In the genomic region with DNA sequence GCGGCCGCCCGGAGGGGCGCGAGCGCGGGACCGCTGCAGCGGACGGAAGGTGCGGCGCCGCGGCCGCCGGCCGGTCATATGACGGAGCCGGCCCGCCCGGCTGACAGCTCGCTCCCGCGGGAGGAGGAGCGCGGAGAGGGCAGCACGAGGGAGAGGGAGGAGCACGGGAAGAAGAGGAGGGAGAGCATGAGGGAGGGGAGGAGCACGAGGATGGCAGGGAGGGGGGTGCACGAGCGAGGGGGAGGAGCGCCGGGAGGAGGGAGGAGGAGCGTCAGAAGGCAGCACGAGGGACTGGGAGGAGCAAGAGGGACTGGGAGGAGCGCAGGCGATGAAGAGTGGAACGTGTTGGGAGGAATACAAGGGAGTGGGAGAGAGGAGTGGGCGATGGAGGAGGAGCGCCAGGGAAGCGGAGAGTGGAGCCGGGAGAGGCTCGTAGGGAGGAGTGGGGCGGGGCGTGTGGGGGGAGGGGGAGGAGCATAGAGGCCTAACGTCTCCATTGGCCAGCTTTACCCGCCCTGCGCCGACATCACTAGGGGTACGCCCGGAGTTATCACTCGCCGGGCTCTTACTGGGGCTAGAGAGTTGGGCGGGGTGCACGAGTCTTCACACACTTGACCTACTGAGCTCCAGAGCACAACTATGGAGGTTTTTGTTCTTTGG, we compare ENCODE assay signal across 7 mouse cellular contexts. TPM values are rescaled to one million over a fixed set of nuclear protein-coding genes. Genes with fewer than 3 reads are reported as not detected.
DNase-seq lines count a peak whose midpoint lies in the region; ATAC-seq lines count a peak whose summit lies in the region.

A gene (minus strand): TSS at position 94 of the 660 bp plus-strand sequence.

- peak within 1 kb of the TSS; percentile 77 for H3K4me3 ChIP-seq in embryonic facial prominence, embryonic 11.5 days (ENCODE audit: low read depth, low read length)
- peak within 1 kb of the TSS; percentile 80 for H3K4me3 ChIP-seq in limb, embryonic 10.5 days
- H3K4me3 ChIP-seq in midbrain, embryonic 13.5 days (replicated peaks) = peak within 1 kb of the TSS; percentile 87

- no peaks in the 10 kb centered on the region for H3K9me3 ChIP-seq in embryonic facial prominence, embryonic 11.5 days (replicated peaks; ENCODE audit: control insufficient read depth, low read length)
- no peaks in the 10 kb centered on the region for H3K9me3 ChIP-seq in limb, embryonic 10.5 days (replicated peaks)
- no peaks in the 10 kb centered on the region for H3K9me3 ChIP-seq in midbrain, embryonic 13.5 days

- peak within 1 kb of the TSS; percentile 87 for H3K9ac ChIP-seq in embryonic facial prominence, embryonic 11.5 days (replicated peaks; ENCODE audit: low read length)
- peak within 1 kb of the TSS; percentile 80 for H3K9ac ChIP-seq in midbrain, embryonic 13.5 days (replicated peaks)

- no peaks in the 10 kb centered on the region for H3K36me3 ChIP-seq in embryonic facial prominence, embryonic 11.5 days (replicated peaks; ENCODE audit: control insufficient read depth, insufficient read depth, low read depth, low read length)
- no peaks in the 10 kb centered on the region for H3K36me3 ChIP-seq in limb, embryonic 10.5 days
- H3K36me3 ChIP-seq in midbrain, embryonic 13.5 days = no peaks in the 10 kb centered on the region

- H3K27ac ChIP-seq in embryonic facial prominence, embryonic 11.5 days (replicated peaks; ENCODE audit: low read depth, low read length) = peak within 1 kb of the TSS; percentile 65
- H3K27ac ChIP-seq in limb, embryonic 10.5 days = peak within 1 kb of the TSS; percentile 90
- peak within 1 kb of the TSS; percentile 83 for H3K27ac ChIP-seq in midbrain, embryonic 13.5 days

- under 1% methylated on average over 50 of the region's 55 CpGs for WGBS in embryonic facial prominence, embryonic 11.5 days
- under 1% methylated on average over 54 of the region's 55 CpGs for WGBS in limb, embryonic 10.5 days
- WGBS in midbrain, embryonic 13.5 days = under 1% methylated on average over 53 of the region's 55 CpGs

- H3K27me3 ChIP-seq in embryonic facial prominence, embryonic 11.5 days (ENCODE audit: control insufficient read depth, insufficient read depth, low read length) = no peaks in the 10 kb centered on the region
- H3K27me3 ChIP-seq in limb, embryonic 10.5 days (ENCODE audit: low read depth, poor library complexity, severe bottlenecking) = no peaks in the 10 kb centered on the region
- no peaks in the 10 kb centered on the region for H3K27me3 ChIP-seq in midbrain, embryonic 13.5 days

- H3K4me2 ChIP-seq in embryonic facial prominence, embryonic 11.5 days (ENCODE audit: low read depth, low read length) = peak within 1 kb of the TSS; percentile 86
- peak within 1 kb of the TSS; percentile 81 for H3K4me2 ChIP-seq in midbrain, embryonic 13.5 days (replicated peaks)

- peak; percentile 96 for ATAC-seq in embryonic facial prominence, embryonic 11.5 days (replicated peaks; ENCODE audit: insufficient number of reproducible peaks, low FRiP score, low TSS enrichment, low read depth)
- ATAC-seq in granulocyte monocyte progenitor cell, adult 5-6 weeks (replicated peaks; ENCODE audit: poor library complexity, severe bottlenecking) = peak; percentile 75
- ATAC-seq in midbrain, embryonic 13.5 days = peak; percentile 96

- H3K4me1 ChIP-seq in embryonic facial prominence, embryonic 11.5 days (ENCODE audit: control insufficient read depth, insufficient read depth, low read length) = no peaks in the 10 kb centered on the region
- H3K4me1 ChIP-seq in limb, embryonic 10.5 days = peaks cover 10% of the 10 kb centered on the region
- H3K4me1 ChIP-seq in midbrain, embryonic 13.5 days (replicated peaks) = peaks cover 16% of the 10 kb centered on the region

- peak; percentile 92 for DNase-seq in adrenal gland, postnatal 14 days
- peak; percentile 95 for DNase-seq in embryonic facial prominence, embryonic 11.5 days (ENCODE audit: low spot score)
- peak; percentile 92 for DNase-seq in kidney, adult 11 months
- DNase-seq in limb, embryonic 10.5 days (ENCODE audit: low spot score) = peak; percentile 94
- peak; percentile 81 for DNase-seq in spleen, adult 12 weeks (ENCODE audit: low spot score)

RNA-seq across cellular contexts. Expression of the gene that starts here (rescaled TPM):
- total RNA-seq in adrenal gland, postnatal 14 days (2021) = 9.7 and 11.0 TPM in 2 replicates
- 3.9 and 4.5 TPM in 2 replicates for polyA plus RNA-seq in embryonic facial prominence, embryonic 11.5 days (2014; fragmentation: Nextera tagmentation; extraction: Ambion mirVana)
- 13.1 and 13.2 TPM in 2 replicates for total RNA-seq in granulocyte monocyte progenitor cell, adult 5-6 weeks (2014; fragmentation: Nextera tagmentation)
- total RNA-seq in granulocyte monocyte progenitor cell, adult 5-6 weeks (2017) = 6.3 TPM in 2 replicates
- polyA plus RNA-seq in limb, embryonic 10.5 days (2016; fragmentation: Nextera tagmentation; extraction: Ambion mirVana) = 5.2 and 5.7 TPM in 2 replicates
- polyA plus RNA-seq in midbrain, embryonic 13.5 days (2015; fragmentation: Nextera tagmentation; extraction: Ambion mirVana) = 6.1 and 6.2 TPM in 2 replicates

Comparison
In these comparisons a context has a peak if more than half of its experiments do, and no peak if none do; other contexts are left out.
1. Peak in every context shown above with its lines: DNase-seq, ATAC-seq, H3K4me3 ChIP-seq and H3K27ac ChIP-seq.